Mouse (Mus musculus) stomach, postnatal 0 days (tissue): ENCODE results near the gene Tmem63c.

Experiments
- CTCF ChIP-seq: IDR thresholded peaks from 2 replicates; pipeline ENCODE4 v1.5.1; 2016; ENCODE audit warnings: antibody characterized with exemption, low read depth, mild to moderate bottlenecking, moderate library complexity
- EP300 ChIP-seq: optimal IDR thresholded peaks from 2 replicates; pipeline ENCODE3; 2016; ENCODE audit warnings: antibody characterized with exemption

GRCm38 (mm10) chr12:87104796-87105195 is 83.7 kb downstream of the Tmem63c start:
- TF ChIP-seq CTCF = no peak
- TF ChIP-seq EP300 = no peak
